Mouse (Mus musculus): ENCODE measurements around the gene Zcchc7. TPM values are rescaled to one million over a fixed set of nuclear protein-coding genes. Genes with fewer than 3 reads are reported as not detected.
"Not testable (repeated sequence)": the region's sequence is repeated elsewhere in the genome, so short reads cannot be mapped to it uniquely, and the experiment has no call there.

Zcchc7 gene
- polyA plus RNA-seq, 1 experiment: 35.6 TPM

GRCm38 (mm10) chr4:44928790-44929189 lies 173.1 kb downstream of the Zcchc7 start:
- TF ChIP-seq POLR2A (IDR thresholded peaks at IDR 0.05; ENCODE audit: borderline replicate concordance, low read depth, low read length) (no peak), CTCF (IDR thresholded peaks at IDR 0.05; ENCODE audit: low read depth, low read length) (no peak)
- H3K4me1 ChIP-seq (ENCODE audit: control insufficient read depth, insufficient read depth, low read length): no peaks in the 10 kb centered on the region
- no peak overlapping the region for H3K4me3 ChIP-seq (ENCODE audit: insufficient read depth, low read length)
- no peak overlapping the region for H3K27ac ChIP-seq (ENCODE audit: insufficient read depth, low read depth, low read length)

GRCm38 (mm10) chr4:44930406-44930805 lies 174.7 kb downstream of the Zcchc7 start:
- Histone ChIP-seq H3K4me1 (ENCODE audit: control insufficient read depth, insufficient read depth, low read length) (no peaks in the 10 kb centered on the region), H3K27ac (ENCODE audit: insufficient read depth, low read depth, low read length) (no peak overlapping the region), H3K4me3 (ENCODE audit: insufficient read depth, low read length) (no peak overlapping the region)
- TF ChIP-seq CTCF (IDR thresholded peaks at IDR 0.05; ENCODE audit: low read depth, low read length): no peak
- no peak for TF ChIP-seq POLR2A (IDR thresholded peaks at IDR 0.05; ENCODE audit: borderline replicate concordance, low read depth, low read length)

- Histone ChIP-seq H3K4me3 (ENCODE audit: insufficient read depth, low read length) (no peak overlapping the region), H3K4me1 (ENCODE audit: control insufficient read depth, insufficient read depth, low read length) (no peaks in the 10 kb centered on the region), H3K27ac (ENCODE audit: insufficient read depth, low read depth, low read length) (no peak overlapping the region)
- TF ChIP-seq CTCF (IDR thresholded peaks at IDR 0.05; ENCODE audit: low read depth, low read length): no peak
- TF ChIP-seq POLR2A (IDR thresholded peaks at IDR 0.05; ENCODE audit: borderline replicate concordance, low read depth, low read length): no peak
These were observed 176.1 kb downstream of the Zcchc7 start for GRCm38 (mm10) chr4:44931732-44932131.

GRCm38 (mm10) chr4:44938359-44939340 lies 183.0 kb downstream of the Zcchc7 start:
- no peak for TF ChIP-seq CTCF (IDR thresholded peaks at IDR 0.05; ENCODE audit: low read depth, low read length)
- TF ChIP-seq POLR2A (IDR thresholded peaks at IDR 0.05; ENCODE audit: borderline replicate concordance, low read depth, low read length): no peak
- Histone ChIP-seq H3K4me3 (ENCODE audit: insufficient read depth, low read length) (no peak overlapping the region), H3K4me1 (ENCODE audit: control insufficient read depth, insufficient read depth, low read length) (no peaks in the 10 kb centered on the region), H3K27ac (ENCODE audit: insufficient read depth, low read depth, low read length) (no peak overlapping the region)

- Histone ChIP-seq H3K4me1 (ENCODE audit: control insufficient read depth, insufficient read depth, low read length) (no peaks in the 10 kb centered on the region), H3K4me3 (ENCODE audit: insufficient read depth, low read length) (no peak overlapping the region), H3K27ac (ENCODE audit: insufficient read depth, low read depth, low read length) (no peak overlapping the region)
- TF ChIP-seq POLR2A (IDR thresholded peaks at IDR 0.05; ENCODE audit: borderline replicate concordance, low read depth, low read length): no peak
- TF ChIP-seq CTCF (IDR thresholded peaks at IDR 0.05; ENCODE audit: low read depth, low read length): no peak
These were observed 184.0 kb downstream of the Zcchc7 start for GRCm38 (mm10) chr4:44939576-44940249.

- H3K4me1 ChIP-seq (ENCODE audit: control insufficient read depth, insufficient read depth, low read length): no peaks in the 10 kb centered on the region
- no peak overlapping the region for H3K27ac ChIP-seq (ENCODE audit: insufficient read depth, low read depth, low read length)
- TF ChIP-seq CTCF (IDR thresholded peaks at IDR 0.05; ENCODE audit: low read depth, low read length) (no peak), POLR2A (IDR thresholded peaks at IDR 0.05; ENCODE audit: borderline replicate concordance, low read depth, low read length) (no peak)
- H3K4me3 ChIP-seq (ENCODE audit: insufficient read depth, low read length): no peak overlapping the region
These were observed 184.6 kb downstream of the Zcchc7 start for GRCm38 (mm10) chr4:44940286-44940685.

- TF ChIP-seq CTCF (IDR thresholded peaks at IDR 0.05; ENCODE audit: low read depth, low read length) (no peak), POLR2A (IDR thresholded peaks at IDR 0.05; ENCODE audit: borderline replicate concordance, low read depth, low read length) (no peak)
- no peak overlapping the region for H3K27ac ChIP-seq (ENCODE audit: insufficient read depth, low read depth, low read length)
- H3K4me3 ChIP-seq (ENCODE audit: insufficient read depth, low read length): no peak overlapping the region
- no peaks in the 10 kb centered on the region for H3K4me1 ChIP-seq (ENCODE audit: control insufficient read depth, insufficient read depth, low read length)
These were observed 186.6 kb downstream of the Zcchc7 start for GRCm38 (mm10) chr4:44942237-44942636.

- Histone ChIP-seq H3K4me1 (ENCODE audit: control insufficient read depth, insufficient read depth, low read length) (no peaks in the 10 kb centered on the region), H3K27ac (ENCODE audit: insufficient read depth, low read depth, low read length) (no peak overlapping the region), H3K4me3 (ENCODE audit: insufficient read depth, low read length) (no peak overlapping the region)
- TF ChIP-seq POLR2A (IDR thresholded peaks at IDR 0.05; ENCODE audit: borderline replicate concordance, low read depth, low read length): no peak
- TF ChIP-seq CTCF (IDR thresholded peaks at IDR 0.05; ENCODE audit: low read depth, low read length): no peak
These were observed 187.8 kb downstream of the Zcchc7 start for GRCm38 (mm10) chr4:44943480-44943879.

GRCm38 (mm10) chr4:44944426-44945075 lies 188.9 kb downstream of the Zcchc7 start:
- Histone ChIP-seq H3K4me3 (ENCODE audit: insufficient read depth, low read length) (no peak overlapping the region), H3K27ac (ENCODE audit: insufficient read depth, low read depth, low read length) (no peak overlapping the region), H3K4me1 (ENCODE audit: control insufficient read depth, insufficient read depth, low read length) (no peaks in the 10 kb centered on the region)
- TF ChIP-seq POLR2A (IDR thresholded peaks at IDR 0.05; ENCODE audit: borderline replicate concordance, low read depth, low read length) (no peak), CTCF (IDR thresholded peaks at IDR 0.05; ENCODE audit: low read depth, low read length) (no peak)

- not testable (repeated sequence) for H3K4me3 ChIP-seq (ENCODE audit: insufficient read depth, low read length); H3K27ac ChIP-seq (ENCODE audit: insufficient read depth, low read depth, low read length); H3K4me1 ChIP-seq (ENCODE audit: control insufficient read depth, insufficient read depth, low read length)
These were observed 190.4 kb downstream of the Zcchc7 start for GRCm38 (mm10) chr4:44946126-44946525.
